Mouse (Mus musculus) A20 (cell line): Measurements from ENCODE around the gene Plxnc1.

Source experiments
- DNase-seq: peaks from one replicate; pipeline ENCODE4 v3.0.0-alpha.2; 2011; ENCODE audit warnings: low read depth, low spot score

Gene Plxnc1

GRCm38 (mm10) chr10:94823971-94824760, 120.5 kb downstream of the Plxnc1 start:
- DNase-seq, result no peak

- DNase-seq, result no peak
Measured at GRCm38 (mm10) chr10:94818781-94819665, 125.6 kb downstream of the Plxnc1 start.

GRCm38 (mm10) chr10:94818127-94818526, 126.5 kb downstream of the Plxnc1 start:
- DNase-seq, result no peak

- DNase-seq, result no peak
Measured at GRCm38 (mm10) chr10:94811907-94812851, 132.5 kb downstream of the Plxnc1 start.

GRCm38 (mm10) chr10:94809946-94810472, 134.6 kb downstream of the Plxnc1 start:
- DNase-seq, result no peak

- no peak for DNase-seq
Measured at GRCm38 (mm10) chr10:94808275-94808674, 136.4 kb downstream of the Plxnc1 start.

GRCm38 (mm10) chr10:94807323-94807722, 137.3 kb downstream of the Plxnc1 start:
- DNase-seq, result no peak

- no peak for DNase-seq
Measured at GRCm38 (mm10) chr10:94804909-94805220, 139.8 kb downstream of the Plxnc1 start.

- no peak for DNase-seq
Measured at GRCm38 (mm10) chr10:94804029-94804908, 140.4 kb downstream of the Plxnc1 start.

GRCm38 (mm10) chr10:94800677-94801354, 143.8 kb downstream of the Plxnc1 start:
- DNase-seq, result no peak

GRCm38 (mm10) chr10:94799485-94800239, 145.0 kb downstream of the Plxnc1 start:
- no peak for DNase-seq

GRCm38 (mm10) chr10:94798128-94798527, 146.5 kb downstream of the Plxnc1 start:
- DNase-seq, result no peak

GRCm38 (mm10) chr10:94794666-94795244, 149.9 kb downstream of the Plxnc1 start:
- DNase-seq, result no peak

GRCm38 (mm10) chr10:94793914-94794313, 150.7 kb downstream of the Plxnc1 start:
- no peak for DNase-seq

GRCm38 (mm10) chr10:94789205-94789604, 155.4 kb downstream of the Plxnc1 start:
- no peak for DNase-seq

- DNase-seq, result no peak
Measured at GRCm38 (mm10) chr10:94780618-94781262, 163.9 kb downstream of the Plxnc1 start.

GRCm38 (mm10) chr10:94779319-94779718, 165.3 kb downstream of the Plxnc1 start:
- no peak for DNase-seq

- DNase-seq, result no peak
Measured at GRCm38 (mm10) chr10:94777576-94777975, 167.1 kb downstream of the Plxnc1 start.
